Mouse (Mus musculus) heart, adult 2 months (tissue): Measurements from ENCODE around the gene Armc9. TPM values are rescaled to one million over a fixed set of nuclear protein-coding genes. Genes with fewer than 3 reads are reported as not detected.
A peak's percentile ranks its signal among the peaks of the same experiment; 100 is the strongest.

ENCODE experiments used
- DNase-seq, 2 experiments: peaks; one replicate each; pipeline ENCODE4 v3.0.0; 2021
- H3K27ac ChIP-seq: fragments of 200-600 bp; 2 replicates; pipeline ENCODE4 v1.8.1; 2022
- H3K27me3 ChIP-seq: fragments of 200-500 bp; 2 replicates; pipeline ENCODE4 v1.6.1; 2012; ENCODE audit warnings: mild to moderate bottlenecking, low read length, inconsistent platforms, mixed read lengths; ENCODE audit not compliant: control insufficient read depth, insufficient read depth
- H3K36me3 ChIP-seq: fragments of 200-500 bp; 2 replicates; pipeline ENCODE4 v1.6.1; 2012; ENCODE audit warnings: low read length, inconsistent platforms; ENCODE audit not compliant: control insufficient read depth, insufficient read depth
- H3K4me1 ChIP-seq: fragments of 200-500 bp; 2 replicates; pipeline ENCODE4 v1.6.1; 2011; ENCODE audit warnings: low read length; ENCODE audit not compliant: control insufficient read depth, insufficient read depth
- H3K4me3 ChIP-seq: fragments of 200-600 bp; 2 replicates; pipeline ENCODE4 v1.8.1; 2022
- H3K79me2 ChIP-seq: fragments of 200-500 bp; replicated peaks from 2 replicates; pipeline ENCODE4 v1.6.1; 2012; ENCODE audit warnings: mild to moderate bottlenecking, inconsistent platforms, low read length, moderate library complexity, mixed read lengths; ENCODE audit not compliant: control insufficient read depth, insufficient read depth
- H3K9ac ChIP-seq: fragments of 200-500 bp; 2 replicates; pipeline ENCODE4 v1.6.1; 2012; ENCODE audit warnings: low read depth, mild to moderate bottlenecking, control low read depth, inconsistent platforms, low read length, mixed read lengths
- CTCF ChIP-seq: fragments of 200-600 bp; IDR thresholded peaks from 2 replicates; pipeline ENCODE4 v1.8.1; 2022; ENCODE audit warnings: antibody characterized with exemption, mild to moderate bottlenecking, moderate library complexity
- EP300 ChIP-seq: fragments of 200-500 bp; IDR thresholded peaks from 2 replicates; pipeline ENCODE4 v1.6.1; 2011; ENCODE audit warnings: low read depth, low read length, control low read depth; ENCODE audit not compliant: insufficient read depth
- POLR2A ChIP-seq: fragments of 200-500 bp; IDR thresholded peaks from 2 replicates; pipeline ENCODE4 v1.6.1; 2011; ENCODE audit warnings: mild to moderate bottlenecking, low read depth, low read length, control low read depth; ENCODE audit not compliant: insufficient read depth
- WGBS: fragments of 180-500 bp; shearing (Covaris S2); methylation state at CpG from one replicate; pipeline ENCODE4 v1.1.7; 2018; 5-methylcytosine and 5-hydroxymethylcytosine counted together
- intact Hi-C: fragments of 180-260 bp; cut with DNase I; formaldehyde crosslinking; loops from one replicate; pipeline ENCODE4 v1.15.1; 2025
- polyA plus RNA-seq: library from polyadenylated mRNA; depleted of rRNA; stranded (reverse); fragments of >200 nt; gene quantifications from 2 replicates; pipeline ENCODE4 v1.2.3, GENCODE M21; 2012
- total RNA-seq, 2 experiments: library from RNA; stranded (reverse); gene quantifications; 2 replicates each; pipeline ENCODE4 v1.2.3; 2021

Gene Armc9
- total and polyA plus RNA-seq, 3 experiments, result 2.4 to 3.5 (median 3.5) TPM

DNA sequence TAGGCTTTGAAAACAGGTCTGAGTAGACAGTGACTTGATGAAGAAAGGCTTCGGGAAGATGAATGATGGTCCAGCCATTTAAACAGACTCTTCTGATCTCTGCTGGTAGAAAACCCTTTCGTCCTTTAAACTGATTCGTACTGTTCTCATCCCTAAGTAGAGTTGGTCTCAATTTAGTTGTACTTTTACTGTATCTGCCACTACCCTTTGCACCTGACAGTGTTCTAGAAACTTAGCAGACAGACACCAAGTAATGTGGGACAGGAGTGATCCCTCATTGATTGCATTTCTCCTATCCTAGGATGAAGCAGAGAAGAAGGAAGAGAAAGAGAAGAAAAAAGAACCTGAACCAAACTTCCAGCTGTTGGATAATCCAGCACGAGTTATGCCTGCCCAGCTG is 21.2 kb upstream of the Armc9 start, which contains the start of gene Gm21972:
Gene Gm21972, plus strand, starts transcription at position 301 of the 400 bp plus-strand sequence.
- WGBS, result 94% methylated on average over 4 of the region's 4 CpGs
- intact Hi-C loops, result no loop called here

GRCm38 (mm10) chr1:86135315-86135714 is 19.3 kb upstream of the Armc9 start:
- Histone ChIP-seq H3K27ac (no peak overlapping the region), H3K36me3 (no peaks in the 10 kb centered on the region; the same call in none of the 2 replicates), H3K4me1 (no peaks in the 10 kb centered on the region), H3K79me2 (no peaks in the 10 kb centered on the region), H3K27me3 (no peaks in the 10 kb centered on the region), H3K9ac (no peak overlapping the region), H3K4me3 (no peak overlapping the region)
- intact Hi-C loops, result no loop called here
- DNase-seq, result no peak
- 91% methylated on average over 6 of the region's 6 CpGs for WGBS
- TF ChIP-seq POLR2A (no peak), EP300 (no peak), CTCF (no peak)

More for the DNA sequence above, 21.2 kb upstream of the Armc9 start, which contains the start of gene Gm21972:
- Histone ChIP-seq H3K4me1 (no peaks in the 10 kb centered on the region), H3K79me2 (no peaks in the 10 kb centered on the region), H3K27ac (no peak within 1 kb of the TSS), H3K27me3 (no peaks in the 10 kb centered on the region), H3K9ac (no peak within 1 kb of the TSS), H3K4me3 (no peak within 1 kb of the TSS), H3K36me3 (no peaks in the 10 kb centered on the region; the same call in none of the 2 replicates)
- no peak for DNase-seq
- TF ChIP-seq CTCF (no peak), POLR2A (no peak), EP300 (no peak)

DNA sequence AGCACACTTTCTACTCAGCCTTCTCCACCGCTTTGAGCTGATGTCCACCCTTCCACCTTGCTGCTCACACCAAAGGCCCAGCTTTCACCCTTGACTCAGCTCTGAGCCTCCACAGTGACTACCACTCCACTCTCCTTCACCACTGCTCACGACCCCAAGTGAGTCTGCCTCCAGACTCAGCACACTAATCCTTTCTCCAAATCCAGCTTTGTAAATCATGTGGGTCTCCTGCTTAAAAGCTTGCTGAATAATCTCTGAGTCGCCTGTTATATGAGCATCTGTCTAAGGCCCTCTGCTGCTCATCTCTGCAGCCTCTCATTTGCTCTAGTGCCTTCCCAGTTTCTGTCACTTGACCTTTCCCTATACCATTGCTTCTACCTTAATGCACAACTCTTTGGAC is 13.5 kb upstream of the Armc9 start:
- H3K27ac ChIP-seq, result no peak overlapping the region
- H3K36me3 ChIP-seq, result no peaks in the 10 kb centered on the region
- H3K4me1 ChIP-seq, result no peaks in the 10 kb centered on the region
- H3K4me3 ChIP-seq, result no peak overlapping the region
- no peak for DNase-seq
- H3K79me2 ChIP-seq, result no peaks in the 10 kb centered on the region
- no peak overlapping the region for H3K9ac ChIP-seq
- WGBS, result 79% methylated on average over 3 of the region's 3 CpGs
- TF ChIP-seq EP300 (no peak), POLR2A (no peak), CTCF (no peak)
- no peaks in the 10 kb centered on the region for H3K27me3 ChIP-seq
- intact Hi-C loops, result no loop called here

DNA sequence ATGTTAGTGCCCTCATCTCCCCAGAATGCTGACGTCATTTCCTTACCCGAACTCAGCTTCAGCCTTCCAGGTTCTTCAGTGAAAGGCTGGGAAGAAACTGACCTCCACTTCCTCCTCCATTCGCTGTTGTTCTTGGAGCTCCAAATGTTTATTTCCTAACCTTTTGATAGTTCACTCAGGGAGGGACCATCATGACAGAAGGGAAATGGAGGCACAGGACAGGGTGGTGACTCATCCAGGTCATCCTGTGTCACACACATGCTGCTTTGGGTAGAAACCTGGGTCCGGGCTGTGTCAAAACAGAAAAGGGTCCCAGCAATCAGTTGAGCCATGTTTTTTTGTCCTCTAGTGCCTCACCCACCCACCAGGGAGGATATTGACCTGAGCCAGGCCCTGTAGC is 11.4 kb upstream of the Armc9 start:
- Histone ChIP-seq H3K36me3 (no peaks in the 10 kb centered on the region), H3K79me2 (no peaks in the 10 kb centered on the region), H3K4me1 (no peaks in the 10 kb centered on the region), H3K27ac (no peak overlapping the region; the same call in 1 of the 2 replicates), H3K9ac (no peak overlapping the region), H3K4me3 (no peak overlapping the region), H3K27me3 (no peaks in the 10 kb centered on the region)
- 46% methylated on average over 4 of the region's 4 CpGs for WGBS
- intact Hi-C loops, result no loop called here
- TF ChIP-seq CTCF, result no peak
- TF ChIP-seq POLR2A, result no peak
- DNase-seq, result peak in 1 of 2 experiments; percentile 28

GRCm38 (mm10) chr1:86144001-86144944 is 10.3 kb upstream of the Armc9 start:
- H3K36me3 ChIP-seq, result no peaks in the 10 kb centered on the region
- TF ChIP-seq CTCF, result peak; percentile 46
- TF ChIP-seq EP300, result no peak
- TF ChIP-seq POLR2A, result no peak
- no peak overlapping the region for H3K9ac ChIP-seq
- H3K4me1 ChIP-seq, result no peaks in the 10 kb centered on the region
- no peak overlapping the region; the same call in 1 of the 2 replicates for H3K27ac ChIP-seq
- no peak overlapping the region for H3K4me3 ChIP-seq
- H3K79me2 ChIP-seq, result no peaks in the 10 kb centered on the region
- DNase-seq, result peak in 1 of 2 experiments; percentile 17
- intact Hi-C loops, result no loop called here
- WGBS, result 76% methylated on average over 21 of the region's 21 CpGs
- H3K27me3 ChIP-seq, result no peaks in the 10 kb centered on the region

DNA sequence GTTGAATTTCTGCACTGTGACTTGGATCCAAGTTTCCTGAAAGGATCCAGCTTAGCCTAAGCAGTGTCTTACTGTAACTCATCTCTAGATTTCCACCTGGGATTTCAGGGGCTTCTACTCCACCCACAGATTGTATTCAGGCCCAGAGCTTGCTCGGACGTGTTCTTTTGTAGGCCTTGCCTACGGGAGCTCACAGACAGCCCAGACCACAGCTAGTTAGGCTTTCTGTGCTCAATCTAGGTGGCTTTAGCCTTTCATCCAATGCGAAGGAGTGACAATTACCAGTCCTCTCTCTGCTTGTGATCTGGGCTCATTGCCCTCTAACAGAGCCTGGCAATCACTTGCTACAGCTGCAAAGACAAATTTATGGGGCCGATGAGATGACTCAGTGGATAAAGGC is 8.3 kb upstream of the Armc9 start:
- no peak for DNase-seq
- no peak overlapping the region for H3K9ac ChIP-seq
- no peaks in the 10 kb centered on the region for H3K27me3 ChIP-seq
- H3K79me2 ChIP-seq, result no peaks in the 10 kb centered on the region
- H3K36me3 ChIP-seq, result no peaks in the 10 kb centered on the region
- H3K27ac ChIP-seq, result no peak overlapping the region
- WGBS, result 90% methylated on average over 5 of the region's 5 CpGs
- no peaks in the 10 kb centered on the region for H3K4me1 ChIP-seq
- intact Hi-C loops, result no loop called here
- H3K4me3 ChIP-seq, result no peak overlapping the region
- no peak for TF ChIP-seq EP300
- TF ChIP-seq POLR2A, result no peak
- TF ChIP-seq CTCF, result no peak
